Mouse (Mus musculus) layer of hippocampus, adult 18-20 months (tissue): Measurements from ENCODE around the gene Sh3gl2. TPM values are rescaled to one million over a fixed set of nuclear protein-coding genes. Genes with fewer than 3 reads are reported as not detected.

Experiments
- DNase-seq, 2 experiments: peaks; one replicate each; pipeline ENCODE4 v3.0.0; 2022; ENCODE audit warnings: low spot score in 2 of 2
- total RNA-seq, 2 experiments: library from RNA; stranded (reverse); gene quantifications; 2 replicates each; pipeline ENCODE4 v1.2.3; 2021

The Sh3gl2 gene
- total RNA-seq, 2 experiments from 2014 or later: 289 to 293 TPM

- no peak for DNase-seq
Measured at GRCm38 (mm10) chr4:85228589-85228948, 23.6 kb downstream of the Sh3gl2 start.

- peak; percentile 40 to 71 for DNase-seq
Measured at GRCm38 (mm10) chr4:85232386-85233381, 27.8 kb downstream of the Sh3gl2 start.

GRCm38 (mm10) chr4:85241675-85242074 lies 36.7 kb downstream of the Sh3gl2 start:
- DNase-seq: no peak

GRCm38 (mm10) chr4:85242562-85242961 lies 37.6 kb downstream of the Sh3gl2 start:
- no peak for DNase-seq

GRCm38 (mm10) chr4:85248673-85249072 lies 43.7 kb downstream of the Sh3gl2 start:
- no peak for DNase-seq

- peak in 1 of 2 experiments; percentile 65 for DNase-seq
Measured at GRCm38 (mm10) chr4:85250271-85250670, 45.3 kb downstream of the Sh3gl2 start.

- DNase-seq: no peak
Measured at GRCm38 (mm10) chr4:85250786-85251185, 45.9 kb downstream of the Sh3gl2 start.

- no peak for DNase-seq
Measured at GRCm38 (mm10) chr4:85255771-85256389, 51.0 kb downstream of the Sh3gl2 start.

- DNase-seq: peak; percentile 75 to 91
Measured at GRCm38 (mm10) chr4:85256461-85257202, 51.7 kb downstream of the Sh3gl2 start.

- no peak for DNase-seq
Measured at GRCm38 (mm10) chr4:85257771-85258341, 52.9 kb downstream of the Sh3gl2 start.

GRCm38 (mm10) chr4:85260687-85261658 lies 56.0 kb downstream of the Sh3gl2 start:
- DNase-seq: peak; percentile 68 to 79

GRCm38 (mm10) chr4:85262146-85262545 lies 57.2 kb downstream of the Sh3gl2 start:
- DNase-seq: no peak

GRCm38 (mm10) chr4:85262606-85263005 lies 57.7 kb downstream of the Sh3gl2 start:
- DNase-seq: no peak

GRCm38 (mm10) chr4:85267456-85267855 lies 62.5 kb downstream of the Sh3gl2 start:
- DNase-seq: no peak

GRCm38 (mm10) chr4:85272877-85273276 lies 68.0 kb downstream of the Sh3gl2 start:
- peak in 1 of 2 experiments; percentile 37 for DNase-seq

GRCm38 (mm10) chr4:85273452-85273851 lies 68.5 kb downstream of the Sh3gl2 start:
- DNase-seq: no peak

- DNase-seq: no peak
Measured at GRCm38 (mm10) chr4:85283151-85283550, 78.2 kb downstream of the Sh3gl2 start.

GRCm38 (mm10) chr4:85289990-85290389 lies 85.1 kb downstream of the Sh3gl2 start:
- no peak for DNase-seq

GRCm38 (mm10) chr4:85291296-85291695 lies 86.4 kb downstream of the Sh3gl2 start:
- no peak for DNase-seq

GRCm38 (mm10) chr4:85293368-85293767 lies 88.4 kb downstream of the Sh3gl2 start:
- DNase-seq: no peak
